Mouse (Mus musculus) left cerebral cortex, postnatal 36 days (tissue): Measurements from ENCODE around the gene Grhl1. TPM values are rescaled to one million over a fixed set of nuclear protein-coding genes. Genes with fewer than 3 reads are reported as not detected.

Experiments used
- DNase-seq, 2 experiments: peaks; one replicate each; pipeline ENCODE4 v3.0.0; 2021 to 2022; ENCODE audit warnings: low spot score in 2 of 2, mixed read lengths in 1 of 2
- intact Hi-C: fragments of 180-260 bp; cut with DNase I; formaldehyde crosslinking; loops from one replicate; pipeline ENCODE4 v1.15.1; 2025
- total RNA-seq, 2 experiments: library from RNA; stranded (reverse); gene quantifications; 2 replicates each; pipeline ENCODE4 v1.2.3; 2021

The Grhl1 gene
- total RNA-seq, 2 experiments from 2014 or later, result 9.0 to 11.3 TPM

DNA sequence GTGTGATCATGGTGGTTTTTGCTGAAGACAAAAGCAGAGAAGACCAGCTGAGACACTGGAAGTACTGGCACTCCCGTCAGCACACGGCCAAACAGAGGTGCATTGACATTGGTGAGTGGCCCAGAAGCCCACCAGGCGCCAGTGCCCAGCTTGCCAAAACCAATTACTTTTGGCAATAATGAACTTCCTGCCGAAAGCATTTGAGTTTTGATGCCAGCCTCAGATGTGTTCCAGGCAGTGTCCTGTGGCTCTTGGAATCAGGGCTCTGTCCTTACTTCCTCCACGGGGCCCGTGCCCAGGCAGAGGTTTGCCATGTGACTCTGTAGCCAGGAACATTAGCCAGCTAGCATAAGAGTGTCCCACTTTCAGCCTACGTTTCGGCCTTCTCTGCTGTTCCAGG is 12.8 kb downstream of the Grhl1 start:
- intact Hi-C loops, result no loop called here
- DNase-seq, result peak; percentile 25 to 27

- no peak for DNase-seq
- intact Hi-C loops, result no loop called here
These were observed 14.1 kb downstream of the Grhl1 start for GRCm38 (mm10) chr12:24586193-24586592.

- DNase-seq, result no peak
- intact Hi-C loops, result no loop called here
These were observed 18.3 kb downstream of the Grhl1 start for GRCm38 (mm10) chr12:24590371-24590770.

DNA sequence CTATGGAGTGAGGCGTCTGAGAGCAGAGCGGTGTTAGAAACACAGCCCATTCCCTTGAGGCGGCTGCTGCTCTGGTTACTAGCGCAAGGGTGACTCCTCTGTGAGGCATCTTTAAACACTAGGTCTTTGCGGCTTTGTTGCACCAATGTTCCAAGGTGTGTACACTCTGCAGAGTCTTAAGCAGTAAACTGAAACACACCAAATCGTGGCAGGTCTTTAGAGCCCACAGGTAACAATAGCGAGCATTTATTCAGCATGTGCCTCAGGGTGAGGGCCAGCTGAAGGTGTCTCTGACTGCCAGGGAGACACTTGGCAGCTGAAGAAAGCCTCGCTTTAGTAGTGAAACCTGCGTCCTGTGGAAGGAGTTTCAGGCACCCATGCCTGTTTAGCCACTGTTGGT is 20.0 kb downstream of the Grhl1 start:
- intact Hi-C loops, result no loop called here

DNA sequence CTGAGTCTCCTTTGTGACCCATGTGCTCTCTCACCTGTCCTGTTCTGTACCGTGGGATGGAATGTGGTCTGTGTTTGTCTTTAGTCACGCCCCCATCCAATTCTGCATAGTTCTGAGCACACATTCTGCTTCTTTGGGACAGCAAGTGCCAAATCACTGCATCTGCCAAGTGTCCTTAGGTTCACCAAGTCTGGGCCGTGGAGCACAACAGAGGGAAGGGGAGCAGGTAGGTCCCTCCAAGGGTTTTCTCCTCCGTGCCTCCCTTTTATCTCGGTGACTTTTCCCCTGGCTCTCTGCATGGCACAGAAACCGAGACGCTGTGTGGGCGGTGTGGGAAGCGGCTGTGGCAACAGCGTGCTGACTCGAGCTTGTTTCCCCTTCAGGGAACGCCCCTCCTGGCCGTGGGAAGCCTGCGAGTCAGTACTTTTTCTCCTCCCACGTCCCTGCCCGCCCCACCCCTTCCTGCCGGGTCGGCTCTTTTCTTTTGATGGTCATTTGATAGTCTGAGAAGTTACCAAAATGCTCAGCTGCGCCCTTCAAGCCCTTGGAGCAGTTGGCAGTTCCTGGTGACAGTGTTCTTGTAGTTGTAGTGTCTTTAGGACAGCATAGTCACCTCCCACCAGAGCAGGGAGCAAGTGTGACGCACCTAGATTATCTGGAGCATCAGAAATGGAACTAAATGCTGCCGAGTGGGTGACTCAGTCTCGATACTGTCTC is 21.0 kb downstream of the Grhl1 start:
- DNase-seq, result peak; percentile 61 to 72
- intact Hi-C loops, result no loop called here

More for the DNA sequence above, 20.0 kb downstream of the Grhl1 start:
- no peak for DNase-seq

DNA sequence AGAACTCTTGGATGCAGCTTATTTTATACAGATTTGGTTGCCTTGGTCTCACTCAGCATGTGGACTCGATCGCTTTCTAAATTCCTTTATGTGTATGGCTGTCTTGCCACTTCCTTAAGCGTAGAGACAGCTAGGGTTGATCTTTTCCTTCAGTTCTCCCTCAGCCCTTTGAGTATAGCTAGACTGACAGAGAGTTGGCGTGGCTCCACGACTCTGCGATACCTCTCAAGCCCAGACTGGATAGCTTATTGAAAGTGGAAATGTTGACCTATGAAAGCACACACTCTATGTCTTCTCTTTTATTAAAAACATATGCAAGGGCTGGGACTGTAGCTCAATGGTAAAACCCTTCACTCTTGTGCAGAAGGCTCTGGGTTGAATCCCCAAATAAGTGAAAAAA is 25.3 kb downstream of the Grhl1 start:
- intact Hi-C loops, result no loop called here
- no peak for DNase-seq

DNA sequence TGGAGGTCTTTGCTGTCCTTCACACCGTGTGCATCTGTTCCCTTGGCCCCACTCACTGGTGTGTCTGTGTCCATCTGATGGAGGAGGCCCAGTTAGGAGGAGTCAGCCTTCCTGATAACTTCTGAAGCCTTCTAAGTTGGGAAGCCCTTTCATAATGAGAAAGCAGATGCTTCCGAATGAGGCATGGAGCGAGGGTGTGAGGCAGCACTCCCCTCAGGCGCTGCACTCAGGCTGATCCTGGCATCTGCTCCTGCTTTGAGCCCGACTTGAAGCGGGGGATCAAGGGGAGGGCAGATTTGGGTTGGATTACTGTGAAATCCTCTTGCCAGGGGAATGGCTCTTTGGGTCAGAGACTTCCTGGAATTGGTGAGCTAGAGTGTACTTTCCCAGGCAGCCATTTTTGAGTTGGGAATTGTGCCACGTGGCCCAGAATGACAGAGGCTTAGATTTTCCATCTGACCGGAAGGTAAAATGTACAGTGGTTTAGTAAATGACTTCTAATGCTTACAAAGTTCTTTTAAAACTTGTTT is 27.3 kb downstream of the Grhl1 start:
- intact Hi-C loops, result no loop called here
- DNase-seq, result no peak

DNA sequence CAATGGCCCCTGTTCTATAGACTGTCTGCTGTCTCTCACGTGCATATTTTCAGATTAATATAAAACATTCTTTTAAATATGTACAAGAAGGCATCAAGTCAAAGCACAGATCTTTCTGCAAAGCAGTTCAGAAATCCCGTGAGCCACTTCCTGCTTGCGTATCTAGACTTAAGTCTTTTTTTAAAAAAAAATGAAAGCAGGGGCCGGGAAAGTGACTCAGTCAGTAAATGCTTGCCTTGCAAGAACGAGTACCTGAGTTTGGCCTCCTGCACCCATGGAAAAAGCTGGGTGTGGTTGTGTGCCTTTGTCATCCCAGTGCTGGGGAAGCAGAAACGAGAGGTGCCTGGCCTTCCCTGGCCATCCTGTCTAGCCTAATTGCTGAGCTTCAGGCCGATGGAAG is 28.0 kb downstream of the Grhl1 start:
- DNase-seq, result no peak
- intact Hi-C loops, result loop anchor here (2.0 to 5.0 kb wide), 2 partner anchors 97 to 129 kb away; no protein-coding TSS in a partner anchor

DNA sequence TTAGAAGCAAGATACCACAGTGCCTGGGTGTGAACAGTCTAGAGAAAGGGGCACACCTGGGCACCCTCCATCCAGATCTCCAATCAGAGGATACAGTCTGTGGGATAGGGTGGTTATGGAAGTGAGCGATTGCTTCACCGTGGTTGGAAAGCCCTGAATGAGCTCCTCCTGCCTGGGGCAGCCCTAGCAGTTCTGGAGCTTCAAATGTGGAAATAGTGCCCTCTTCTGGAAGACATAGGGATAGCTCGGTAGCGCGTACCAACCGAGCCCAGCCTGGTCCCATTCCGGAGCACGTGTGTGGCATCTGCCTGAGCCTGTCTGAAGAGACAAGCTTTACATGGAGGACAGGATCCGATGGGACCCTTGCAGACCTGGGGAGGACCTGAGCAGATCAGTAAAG is 28.7 kb downstream of the Grhl1 start:
- DNase-seq, result peak; percentile 66 to 77
- intact Hi-C loops, result loop anchor here (2.0 to 5.0 kb wide), 2 partner anchors 96 to 130 kb away; no protein-coding TSS in a partner anchor

DNA sequence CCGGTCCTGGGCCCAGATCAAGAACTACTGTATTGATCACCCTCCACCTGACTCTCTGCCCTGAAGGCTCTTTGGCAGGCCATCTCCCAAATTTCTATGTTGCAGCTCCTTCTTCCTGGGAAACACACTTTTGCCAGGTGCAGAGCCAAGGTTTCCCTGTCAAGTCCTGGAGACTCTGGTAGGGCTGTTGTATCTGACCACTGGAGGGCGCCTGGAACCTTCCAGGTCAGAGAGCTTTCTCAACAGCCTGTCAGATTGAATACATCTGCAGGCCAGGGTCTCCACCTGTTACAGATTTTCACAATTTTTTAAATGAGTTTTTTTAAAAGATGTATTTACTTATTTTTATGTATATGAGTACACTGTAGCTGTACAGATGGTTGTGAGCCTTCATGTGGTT is 31.2 kb downstream of the Grhl1 start:
- intact Hi-C loops, result loop anchor here (5.0 kb wide), 1 partner anchor 94 kb away; no protein-coding TSS in a partner anchor
- peak; percentile 27 to 49 for DNase-seq

DNA sequence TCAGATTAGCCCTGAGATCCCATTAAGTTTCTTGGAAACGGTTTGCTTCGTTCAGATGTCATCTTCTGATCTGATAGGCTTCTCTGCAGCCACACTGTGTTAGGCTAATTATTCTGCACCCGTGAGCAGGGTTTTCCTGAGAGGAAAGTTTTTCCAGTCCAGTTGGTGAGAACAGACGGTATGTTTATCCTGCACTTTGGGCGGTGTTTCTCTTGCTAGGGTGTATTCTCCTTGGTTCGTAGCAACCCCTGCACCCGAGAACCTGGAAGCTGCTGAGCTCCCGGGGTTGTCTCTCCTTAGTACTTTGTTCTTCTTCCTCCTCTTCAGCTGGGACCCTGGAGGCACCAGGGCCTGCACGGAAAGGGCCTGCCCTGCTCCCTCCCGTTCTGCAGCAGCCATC is 34.1 kb downstream of the Grhl1 start:
- intact Hi-C loops, result no loop called here
- DNase-seq, result no peak

DNA sequence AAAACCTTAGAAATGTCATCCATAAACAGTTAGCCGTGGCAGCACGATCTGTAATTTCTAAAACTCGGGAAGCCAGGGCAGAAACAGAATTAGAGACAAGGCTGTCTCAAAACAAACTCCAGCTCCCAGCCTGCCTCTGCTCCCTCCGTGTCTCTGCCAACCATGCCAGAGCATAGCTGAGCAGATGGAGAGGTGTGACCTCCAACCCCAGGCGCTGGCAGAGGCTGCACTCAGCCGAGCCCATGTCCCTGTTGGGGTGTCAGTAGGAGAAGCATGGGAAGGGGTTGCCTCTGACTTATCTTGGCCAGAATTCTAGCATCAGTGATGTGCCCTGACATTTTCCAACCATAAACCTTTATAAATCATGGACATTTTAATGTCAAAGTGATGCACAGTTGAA is 40.5 kb downstream of the Grhl1 start:
- no peak for DNase-seq
- intact Hi-C loops, result no loop called here

DNA sequence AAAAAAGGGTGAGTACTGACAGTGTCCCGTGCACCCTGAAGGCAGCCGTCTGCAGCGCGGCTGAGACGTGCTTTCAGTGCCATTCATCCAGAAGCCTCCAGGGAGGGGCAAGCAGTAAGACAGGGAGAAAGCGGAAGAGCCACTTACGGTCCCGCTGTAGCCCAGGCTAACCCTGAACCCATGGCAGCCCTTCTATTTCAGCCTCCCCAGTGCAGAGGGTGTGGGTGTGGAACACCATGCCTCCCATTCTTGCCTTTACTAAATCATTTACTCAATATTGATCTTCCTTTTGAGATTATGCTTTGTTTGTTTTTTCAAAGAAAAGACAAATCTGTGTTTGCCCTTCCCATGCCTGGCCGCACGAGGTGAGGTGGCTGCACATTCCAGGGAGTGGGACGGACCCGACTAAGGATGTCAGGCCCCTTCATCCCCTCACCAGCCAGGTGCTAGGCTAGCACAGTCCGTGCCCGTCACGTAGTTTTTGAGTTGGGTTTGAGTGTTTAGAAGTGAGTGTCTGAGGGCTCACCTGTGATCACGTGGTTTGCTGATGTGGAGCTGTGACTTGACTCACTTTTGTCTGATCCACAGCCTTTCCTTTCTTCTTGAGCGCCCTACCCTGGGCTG is 42.5 kb downstream of the Grhl1 start:
- no peak for DNase-seq
- intact Hi-C loops, result no loop called here

- DNase-seq, result no peak
- intact Hi-C loops, result no loop called here
These were observed 43.1 kb downstream of the Grhl1 start for GRCm38 (mm10) chr12:24615140-24615539.

DNA sequence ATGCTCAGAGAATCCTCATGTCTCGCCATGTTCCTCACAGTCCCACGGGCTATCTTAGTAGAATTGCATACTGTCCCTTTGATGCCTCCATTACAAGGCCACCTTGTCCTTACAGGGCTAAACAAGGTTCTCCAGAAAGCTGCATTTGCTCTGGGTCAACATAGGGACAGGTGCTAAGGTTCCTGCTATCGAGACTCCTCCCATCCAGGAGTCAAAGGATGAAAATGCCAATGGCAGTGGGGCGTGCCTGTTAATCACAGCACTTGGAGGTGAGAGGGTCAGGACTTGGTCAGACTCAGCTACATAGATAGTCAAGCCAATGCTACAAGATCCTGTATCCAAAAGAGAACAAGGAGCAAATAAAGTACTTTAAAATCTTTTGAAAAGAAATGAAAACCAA is 47.4 kb downstream of the Grhl1 start:
- intact Hi-C loops, result no loop called here
- DNase-seq, result no peak

- no peak for DNase-seq
- intact Hi-C loops, result no loop called here
These were observed 51.6 kb downstream of the Grhl1 start for GRCm38 (mm10) chr12:24623486-24624251.

- intact Hi-C loops, result no loop called here
- DNase-seq, result no peak
These were observed 54.3 kb downstream of the Grhl1 start for GRCm38 (mm10) chr12:24626401-24626800.

DNA sequence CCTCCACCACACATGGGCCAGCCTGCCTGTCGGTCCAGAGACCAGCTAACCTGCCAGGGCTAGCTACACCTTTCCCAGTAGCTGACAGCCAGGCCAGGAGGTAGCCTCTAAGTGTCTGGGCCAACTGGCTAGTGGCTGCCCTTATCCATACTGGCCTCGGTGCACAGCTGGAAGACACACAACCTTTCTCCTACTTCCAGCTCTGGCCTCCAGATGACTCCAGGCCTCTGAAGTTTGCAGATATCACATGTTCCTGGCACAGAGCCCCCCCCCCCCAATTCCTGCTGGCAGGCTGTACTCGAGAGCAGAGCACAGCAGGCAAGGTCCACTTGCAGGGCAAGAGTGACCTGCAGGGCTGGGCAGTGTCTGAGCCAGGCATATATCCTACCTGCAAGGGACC is 55.1 kb downstream of the Grhl1 start:
- intact Hi-C loops, result no loop called here
- DNase-seq, result no peak

DNA sequence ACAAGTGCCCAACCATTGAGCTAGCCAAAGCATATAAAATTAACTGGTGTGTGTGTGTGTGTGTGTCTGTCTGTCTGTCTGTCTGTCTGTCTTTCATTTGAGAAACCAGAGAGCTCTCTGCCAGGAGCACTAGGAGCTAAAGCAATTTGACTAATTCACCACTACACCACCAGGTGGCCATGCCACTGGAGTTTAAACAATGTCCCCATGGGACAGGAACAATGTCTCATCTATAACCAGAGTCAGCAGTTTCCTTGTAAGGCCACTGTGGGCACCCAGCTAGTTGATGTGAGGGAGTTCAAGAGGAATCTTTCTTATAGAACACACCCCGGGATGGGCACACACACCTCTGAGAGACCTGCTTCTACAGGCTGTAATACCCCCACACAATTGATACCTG is 58.1 kb downstream of the Grhl1 start:
- intact Hi-C loops, result no loop called here

DNA sequence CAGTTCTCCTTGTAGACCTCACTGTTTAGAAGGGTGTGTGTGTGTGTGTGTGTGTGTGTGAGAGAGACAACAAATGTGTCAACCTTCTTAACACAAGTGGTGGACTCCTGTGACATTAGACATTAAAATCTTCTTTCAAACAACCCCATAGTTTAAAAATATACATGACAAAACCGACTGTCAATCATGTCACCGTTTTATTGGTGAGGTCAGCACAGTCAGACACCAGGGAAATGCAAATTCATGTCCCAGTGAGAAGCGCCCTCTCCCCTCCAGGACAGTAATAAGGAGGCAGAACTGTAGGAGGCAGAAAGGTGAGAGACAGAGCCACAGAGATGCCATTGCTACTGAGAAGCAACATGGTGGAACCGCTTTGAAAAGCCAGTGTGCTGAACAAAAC is 60.3 kb downstream of the Grhl1 start:
- intact Hi-C loops, result no loop called here
- DNase-seq, result no peak

More for the DNA sequence above, 58.1 kb downstream of the Grhl1 start:
- no peak for DNase-seq
